Mouse (Mus musculus): ENCODE measurements around the gene Pptc7.

DNA sequence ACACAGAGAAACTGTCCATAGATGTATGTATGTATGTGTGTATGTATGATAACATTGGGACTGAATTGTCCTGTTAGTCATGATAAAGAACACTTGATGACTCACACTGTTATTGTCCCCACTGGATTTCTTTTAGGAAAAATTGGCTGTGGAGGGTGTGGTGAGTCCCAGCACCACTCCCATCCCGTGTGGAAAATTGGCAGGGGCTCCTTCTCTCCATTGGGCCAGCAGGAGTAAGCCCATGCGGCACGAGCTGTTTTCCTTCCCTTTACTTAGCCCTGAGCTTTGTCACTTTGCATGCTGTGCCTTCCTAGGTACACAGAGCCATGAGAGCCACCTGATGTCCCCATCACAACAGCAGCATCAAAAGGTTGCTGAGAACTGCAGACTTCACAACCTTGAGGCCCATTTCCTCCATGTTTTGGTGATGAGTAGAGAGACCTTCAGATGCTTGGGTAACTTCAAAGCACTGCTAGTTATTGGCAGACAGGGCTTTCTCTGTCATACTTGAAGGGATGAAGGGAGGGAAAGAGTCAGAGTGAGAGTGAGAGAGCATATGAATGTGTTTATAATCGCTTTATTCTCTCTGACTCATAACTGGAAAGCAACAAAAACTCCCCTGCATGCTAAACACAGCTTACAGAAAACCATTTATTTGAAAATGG, 4.1 kb downstream of the Pptc7 start:
- TF ChIP-seq CTCF (IDR thresholded peaks at IDR 0.05), result no peak
- TF ChIP-seq POLR2A (IDR thresholded peaks at IDR 0.05; ENCODE audit: insufficient read depth, low read depth, low read length), result no peak
